Mouse (Mus musculus): ENCODE measurements at regions not wholly inside any gene's neighbourhood (a gene's known extent, or its start where the extent isn't known, plus 50 kb on each side); places are given as distances from the start of the nearest gene placed in this dataset.

- no peak for ATAC-seq (ENCODE audit: low FRiP score, low TSS enrichment)
- Histone ChIP-seq H3K4me3 (replicated peaks; ENCODE audit: low read depth, low read length) (no peak overlapping the region), H3K27me3 (ENCODE audit: control insufficient read depth, insufficient read depth, low read length) (no peaks in the 10 kb centered on the region), H3K4me2 (ENCODE audit: low read length) (no peak overlapping the region), H3K9me3 (ENCODE audit: control insufficient read depth, low read length) (no peaks in the 10 kb centered on the region), H3K27ac (replicated peaks; ENCODE audit: low read depth, low read length) (no peak overlapping the region), H3K36me3 (ENCODE audit: control insufficient read depth, insufficient read depth, low read length) (no peaks in the 10 kb centered on the region), H3K9ac (replicated peaks; ENCODE audit: low read length) (no peak overlapping the region), H3K4me1 (ENCODE audit: control insufficient read depth, insufficient read depth, low read length) (no peaks in the 10 kb centered on the region)
- 90% methylated on average over 2 of the region's 2 CpGs for WGBS
- DNase-seq, result no peak
These were observed 548.0 kb downstream of the Pdcd6ip start for GRCm38 (mm10) chr9:113160011-113160410.

DNA sequence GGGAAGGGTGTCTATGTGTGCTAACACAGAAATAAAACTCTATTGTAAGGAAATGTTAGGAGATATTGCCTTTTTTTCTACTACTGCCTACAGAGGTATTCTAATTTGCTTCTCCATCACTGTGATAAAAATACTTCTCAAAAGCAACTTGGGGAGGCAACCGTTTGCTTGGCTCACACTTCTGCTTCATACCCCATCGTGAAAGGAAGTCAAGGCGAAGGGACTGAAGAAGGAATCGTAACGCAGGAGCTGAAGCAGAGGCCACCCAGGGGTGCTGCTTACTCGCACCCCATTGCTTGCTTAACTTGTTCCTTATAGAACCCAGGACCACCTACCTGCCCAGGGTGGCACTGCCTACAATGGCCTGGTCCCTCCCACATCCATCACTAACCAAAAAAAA is 550.0 kb downstream of the Pdcd6ip start:
- Histone ChIP-seq H3K36me3 (ENCODE audit: control insufficient read depth, insufficient read depth, low read length) (no peaks in the 10 kb centered on the region), H3K4me2 (ENCODE audit: low read length) (no peak overlapping the region), H3K9ac (replicated peaks; ENCODE audit: low read length) (no peak overlapping the region), H3K27ac (replicated peaks; ENCODE audit: low read depth, low read length) (0 out of 2 replicates have a peak overlapping the region, but pooled peaks have one; percentile 13), H3K9me3 (ENCODE audit: control insufficient read depth, low read length) (no peaks in the 10 kb centered on the region), H3K4me3 (replicated peaks; ENCODE audit: low read depth, low read length) (no peak overlapping the region), H3K27me3 (ENCODE audit: control insufficient read depth, insufficient read depth, low read length) (no peaks in the 10 kb centered on the region), H3K4me1 (ENCODE audit: control insufficient read depth, insufficient read depth, low read length) (no peaks in the 10 kb centered on the region)
- no peak for DNase-seq
- 89% methylated on average over 6 of the region's 6 CpGs for WGBS
- no peak for ATAC-seq (ENCODE audit: low FRiP score, low TSS enrichment)

DNA sequence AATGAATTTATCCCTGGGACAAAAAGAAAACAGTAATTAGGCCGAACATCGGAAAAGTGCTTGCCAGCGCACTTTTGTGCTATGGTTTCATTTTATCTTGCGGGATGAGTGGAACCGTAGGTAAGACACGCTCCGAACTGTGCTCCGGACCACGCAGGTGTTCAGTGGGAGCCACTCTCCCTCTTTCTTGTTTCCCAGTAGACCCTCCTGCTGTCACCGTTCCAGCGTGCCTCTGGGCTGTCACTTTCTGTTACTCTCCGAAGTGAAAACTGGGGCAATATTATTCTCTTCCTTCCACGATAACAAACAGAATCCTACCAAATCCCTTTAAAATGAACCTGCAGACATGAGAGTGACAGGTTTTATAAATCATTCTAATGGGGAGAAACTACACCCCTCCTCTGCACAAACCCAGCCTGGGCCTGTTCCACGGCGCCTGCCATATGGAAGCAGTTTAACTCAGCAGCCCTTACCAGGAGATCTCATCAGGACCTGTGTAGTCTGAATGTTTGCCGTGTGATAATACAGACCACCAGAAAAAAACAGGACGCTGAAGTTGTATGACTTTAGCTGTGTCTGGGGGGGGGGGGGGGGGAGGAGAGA is 550.5 kb downstream of the Pdcd6ip start:
- no peak overlapping the region for H3K4me2 ChIP-seq (ENCODE audit: low read length)
- DNase-seq (peak; percentile 31), ATAC-seq (ENCODE audit: low FRiP score, low TSS enrichment) (no peak)
- WGBS, result 77% methylated on average over 17 of the region's 17 CpGs
- no peak overlapping the region for H3K9ac ChIP-seq (replicated peaks; ENCODE audit: low read length)
- H3K27me3 ChIP-seq (ENCODE audit: control insufficient read depth, insufficient read depth, low read length), result no peaks in the 10 kb centered on the region
- H3K4me1 ChIP-seq (ENCODE audit: control insufficient read depth, insufficient read depth, low read length), result no peaks in the 10 kb centered on the region
- no peak overlapping the region for H3K4me3 ChIP-seq (replicated peaks; ENCODE audit: low read depth, low read length)
- H3K9me3 ChIP-seq (ENCODE audit: control insufficient read depth, low read length), result no peaks in the 10 kb centered on the region
- no peaks in the 10 kb centered on the region for H3K36me3 ChIP-seq (ENCODE audit: control insufficient read depth, insufficient read depth, low read length)
- no peak overlapping the region for H3K27ac ChIP-seq (replicated peaks; ENCODE audit: low read depth, low read length)

DNA sequence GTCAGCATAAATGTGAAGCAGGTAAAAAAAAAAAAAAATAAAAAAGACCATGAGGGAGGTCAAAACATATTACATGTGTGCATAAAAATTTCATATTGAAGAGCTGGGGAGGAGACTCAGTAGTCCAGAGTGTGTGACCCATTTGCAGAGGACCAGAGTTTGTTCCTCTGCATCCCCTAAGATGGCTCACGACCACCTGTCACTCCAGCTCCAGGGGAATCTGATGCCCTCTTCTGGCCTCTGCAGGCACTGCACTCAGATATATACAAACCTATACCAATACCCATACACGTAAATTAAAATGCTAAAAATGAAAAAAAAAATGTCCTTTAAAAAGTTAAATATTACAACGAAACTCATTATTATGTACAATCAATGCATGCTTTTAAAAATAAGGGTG is 551.4 kb downstream of the Pdcd6ip start:
- ATAC-seq (ENCODE audit: low FRiP score, low TSS enrichment), result no peak
- Histone ChIP-seq H3K36me3 (ENCODE audit: control insufficient read depth, insufficient read depth, low read length) (no peaks in the 10 kb centered on the region), H3K4me3 (replicated peaks; ENCODE audit: low read depth, low read length) (no peak overlapping the region), H3K27me3 (ENCODE audit: control insufficient read depth, insufficient read depth, low read length) (no peaks in the 10 kb centered on the region), H3K27ac (replicated peaks; ENCODE audit: low read depth, low read length) (no peak overlapping the region), H3K9me3 (ENCODE audit: control insufficient read depth, low read length) (no peaks in the 10 kb centered on the region), H3K9ac (replicated peaks; ENCODE audit: low read length) (no peak overlapping the region), H3K4me1 (ENCODE audit: control insufficient read depth, insufficient read depth, low read length) (no peaks in the 10 kb centered on the region), H3K4me2 (ENCODE audit: low read length) (no peak overlapping the region)
- WGBS, result 63% methylated on average over 3 of the region's 3 CpGs
- DNase-seq, result no peak

DNA sequence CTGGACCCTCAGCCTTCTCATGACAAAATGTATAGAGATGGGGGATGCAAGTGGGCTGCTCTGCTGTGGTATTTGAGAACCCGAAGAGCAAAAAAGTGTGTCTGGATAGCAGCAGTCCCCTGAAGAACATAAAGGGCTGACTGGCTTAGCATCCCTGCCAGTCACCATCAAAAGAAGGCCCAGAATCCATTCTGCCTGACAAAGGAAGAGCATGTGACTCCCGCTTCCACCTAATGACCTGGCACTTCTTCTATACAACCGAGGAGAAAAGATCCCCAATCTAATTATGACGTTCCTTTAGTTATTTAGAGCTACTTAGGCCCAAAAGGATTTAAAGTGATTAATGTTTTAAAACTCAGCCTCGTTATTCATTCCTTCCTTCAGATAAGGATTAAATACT is 559.0 kb downstream of the Pdcd6ip start:
- H3K9me3 ChIP-seq (ENCODE audit: control insufficient read depth, low read length), result no peaks in the 10 kb centered on the region
- WGBS, result 11% methylated on average over 5 of the region's 5 CpGs
- peak; percentile 20 for DNase-seq

DNA sequence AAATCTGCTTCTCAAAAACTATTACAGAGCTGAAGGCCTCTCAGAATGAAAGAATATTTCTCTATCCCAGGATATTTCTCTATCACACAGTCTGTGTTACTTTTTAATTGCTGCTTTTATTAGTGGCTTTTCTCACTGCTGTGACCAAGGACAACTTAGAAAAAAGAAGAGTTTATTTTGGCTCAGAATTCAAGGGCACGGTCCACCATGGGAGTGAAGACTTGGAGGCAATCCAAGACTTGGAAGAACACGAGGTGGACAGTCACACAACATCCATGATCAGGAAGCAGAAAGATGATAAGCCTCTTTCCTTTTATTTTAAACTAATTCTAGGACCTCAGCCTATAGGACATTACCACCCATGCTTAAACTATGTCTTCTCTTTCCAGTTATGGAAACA is 561.5 kb downstream of the Pdcd6ip start:
- H3K9me3 ChIP-seq (ENCODE audit: control insufficient read depth, low read length), result no peaks in the 10 kb centered on the region
- H3K36me3 ChIP-seq (ENCODE audit: control insufficient read depth, insufficient read depth, low read length), result no peaks in the 10 kb centered on the region
- no peaks in the 10 kb centered on the region for H3K4me1 ChIP-seq (ENCODE audit: control insufficient read depth, insufficient read depth, low read length)
- 74% methylated on average over 2 of the region's 2 CpGs for WGBS
- no peak overlapping the region for H3K4me2 ChIP-seq (ENCODE audit: low read length)
- no peak for DNase-seq
- H3K4me3 ChIP-seq (replicated peaks; ENCODE audit: low read depth, low read length), result no peak overlapping the region
- no peak overlapping the region for H3K27ac ChIP-seq (replicated peaks; ENCODE audit: low read depth, low read length)
- H3K9ac ChIP-seq (replicated peaks; ENCODE audit: low read length), result no peak overlapping the region
- ATAC-seq (ENCODE audit: low FRiP score, low TSS enrichment), result no peak
- H3K27me3 ChIP-seq (ENCODE audit: control insufficient read depth, insufficient read depth, low read length), result no peaks in the 10 kb centered on the region

More for the DNA sequence above, 559.0 kb downstream of the Pdcd6ip start:
- no peaks in the 10 kb centered on the region for H3K36me3 ChIP-seq (ENCODE audit: control insufficient read depth, insufficient read depth, low read length)
- no peak for ATAC-seq (ENCODE audit: low FRiP score, low TSS enrichment)
- H3K9ac ChIP-seq (replicated peaks; ENCODE audit: low read length), result no peak overlapping the region
- no peak overlapping the region for H3K27ac ChIP-seq (replicated peaks; ENCODE audit: low read depth, low read length)
- H3K4me3 ChIP-seq (replicated peaks; ENCODE audit: low read depth, low read length), result no peak overlapping the region
- H3K27me3 ChIP-seq (ENCODE audit: control insufficient read depth, insufficient read depth, low read length), result no peaks in the 10 kb centered on the region
- no peaks in the 10 kb centered on the region for H3K4me1 ChIP-seq (ENCODE audit: control insufficient read depth, insufficient read depth, low read length)
- no peak overlapping the region for H3K4me2 ChIP-seq (ENCODE audit: low read length)

GRCm38 (mm10) chr9:113145036-113145435 is 563.0 kb downstream of the Pdcd6ip start:
- H3K27me3 ChIP-seq (ENCODE audit: control insufficient read depth, insufficient read depth, low read length), result no peaks in the 10 kb centered on the region
- no peak overlapping the region for H3K4me2 ChIP-seq (ENCODE audit: low read length)
- no peak overlapping the region for H3K9ac ChIP-seq (replicated peaks; ENCODE audit: low read length)
- ATAC-seq (ENCODE audit: low FRiP score, low TSS enrichment), result no peak
- WGBS, result 82% methylated on average over 2 of the region's 2 CpGs
- H3K27ac ChIP-seq (replicated peaks; ENCODE audit: low read depth, low read length), result no peak overlapping the region
- H3K36me3 ChIP-seq (ENCODE audit: control insufficient read depth, insufficient read depth, low read length), result no peaks in the 10 kb centered on the region
- no peak overlapping the region for H3K4me3 ChIP-seq (replicated peaks; ENCODE audit: low read depth, low read length)
- DNase-seq, result no peak
- H3K9me3 ChIP-seq (ENCODE audit: control insufficient read depth, low read length), result no peaks in the 10 kb centered on the region
- H3K4me1 ChIP-seq (ENCODE audit: control insufficient read depth, insufficient read depth, low read length), result no peaks in the 10 kb centered on the region

DNA sequence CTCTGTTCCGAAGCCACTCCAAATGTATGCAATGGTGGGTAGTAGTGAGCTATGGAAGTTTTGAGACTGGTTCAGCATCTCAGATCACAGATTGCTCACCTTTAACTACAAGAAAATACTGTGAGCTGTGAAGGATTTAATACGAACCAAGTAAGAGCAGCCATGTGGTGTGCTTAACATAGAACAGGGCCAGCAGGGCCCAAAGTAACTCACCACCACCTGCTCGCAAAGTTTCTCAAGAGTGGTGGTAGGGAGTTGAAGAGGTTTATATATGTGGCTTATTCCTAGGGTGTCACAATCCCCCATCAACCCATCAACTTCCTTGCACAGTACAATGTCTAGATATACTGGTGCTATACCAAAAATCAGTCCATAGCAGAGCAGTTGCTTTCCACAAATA is 573.4 kb downstream of the Pdcd6ip start:
- Histone ChIP-seq H3K27me3 (ENCODE audit: control insufficient read depth, insufficient read depth, low read length) (no peaks in the 10 kb centered on the region), H3K4me1 (ENCODE audit: control insufficient read depth, insufficient read depth, low read length) (no peaks in the 10 kb centered on the region), H3K9ac (replicated peaks; ENCODE audit: low read length) (no peak overlapping the region), H3K4me2 (ENCODE audit: low read length) (no peak overlapping the region), H3K27ac (replicated peaks; ENCODE audit: low read depth, low read length) (no peak overlapping the region), H3K9me3 (ENCODE audit: control insufficient read depth, low read length) (no peaks in the 10 kb centered on the region), H3K36me3 (ENCODE audit: control insufficient read depth, insufficient read depth, low read length) (no peaks in the 10 kb centered on the region), H3K4me3 (replicated peaks; ENCODE audit: low read depth, low read length) (no peak overlapping the region)
- WGBS, result 90% methylated on average over 3 of the region's 3 CpGs
- ATAC-seq (ENCODE audit: low FRiP score, low TSS enrichment), result no peak
- DNase-seq, result no peak

DNA sequence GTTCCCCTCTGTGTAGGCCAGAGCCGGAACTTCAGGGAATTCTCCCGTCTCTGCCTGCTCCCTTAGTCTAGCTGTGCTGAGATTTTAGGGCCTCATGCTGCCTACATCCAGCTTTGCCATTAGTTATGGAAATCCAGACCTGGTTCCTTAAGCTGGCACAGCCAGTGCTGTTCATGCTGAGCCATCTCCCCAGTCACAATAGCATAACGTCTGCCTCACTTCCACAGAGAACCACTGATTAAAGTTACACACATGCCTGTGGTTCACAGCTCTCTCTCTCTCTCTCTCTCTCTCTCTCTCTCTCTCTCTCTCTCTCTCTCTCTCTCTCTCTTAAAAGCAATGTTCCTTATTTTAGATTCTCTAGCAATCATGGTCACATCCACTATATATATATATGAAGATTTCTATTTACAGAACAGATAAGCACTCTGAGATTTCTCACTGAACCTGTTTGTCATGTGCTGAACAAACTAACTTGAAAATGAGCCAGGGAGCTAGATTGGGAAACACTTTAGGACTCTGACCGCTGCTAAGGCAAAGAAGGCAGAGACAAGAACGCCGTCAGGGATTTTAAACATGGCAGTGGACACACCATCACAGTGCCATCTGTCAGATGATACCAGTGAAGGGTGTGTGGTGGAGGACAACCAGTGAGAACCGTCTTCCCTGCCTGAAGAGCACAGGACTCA is 584.9 kb downstream of the Pdcd6ip start:
- no peaks in the 10 kb centered on the region for H3K36me3 ChIP-seq (ENCODE audit: control insufficient read depth, insufficient read depth, low read length)
- ATAC-seq (ENCODE audit: low FRiP score, low TSS enrichment) (no peak), DNase-seq (no peak)
- H3K27ac ChIP-seq (replicated peaks; ENCODE audit: low read depth, low read length), result no peak overlapping the region
- no peak overlapping the region for H3K9ac ChIP-seq (replicated peaks; ENCODE audit: low read length)
- no peaks in the 10 kb centered on the region for H3K4me1 ChIP-seq (ENCODE audit: control insufficient read depth, insufficient read depth, low read length)
- no peaks in the 10 kb centered on the region for H3K9me3 ChIP-seq (ENCODE audit: control insufficient read depth, low read length)
- H3K4me2 ChIP-seq (ENCODE audit: low read length), result no peak overlapping the region
- H3K27me3 ChIP-seq (ENCODE audit: control insufficient read depth, insufficient read depth, low read length), result no peaks in the 10 kb centered on the region
- 80% methylated on average over 7 of the region's 7 CpGs for WGBS
- H3K4me3 ChIP-seq (replicated peaks; ENCODE audit: low read depth, low read length), result no peak overlapping the region

All from midbrain, embryonic 14.5 days (tissue).